Mouse (Mus musculus) hindbrain, embryonic 15.5 days (tissue): ENCODE data around the gene Rab5c. TPM values are rescaled to one million over a fixed set of nuclear protein-coding genes. Genes with fewer than 3 reads are reported as not detected.
A peak's percentile ranks its signal among the peaks of the same experiment; 100 is the strongest.

Source experiments
- ATAC-seq: fragments of 200-750 bp; cut with Nextera tagmentation; 2 replicates; pipeline ENCODE4 v1.8.0; 2017; ENCODE audit warnings: low read depth, moderate number of reproducible peaks, moderate TSS enrichment; ENCODE audit not compliant: low FRiP score
- H3K27ac ChIP-seq: fragments of 300-500 bp; sonication (generic); replicated peaks from 2 replicates; pipeline ENCODE4 v1.5.1; 2015; ENCODE audit warnings: mild to moderate bottlenecking, inconsistent platforms
- H3K27me3 ChIP-seq: fragments of 300-500 bp; sonication (generic); 2 replicates; pipeline ENCODE4 v1.6.1; 2015; ENCODE audit warnings: control low read depth, inconsistent platforms
- H3K36me3 ChIP-seq: fragments of 300-500 bp; sonication (generic); 2 replicates; pipeline ENCODE4 v1.6.1; 2015; ENCODE audit warnings: control low read depth, inconsistent platforms
- H3K4me1 ChIP-seq: fragments of 300-500 bp; sonication (generic); replicated peaks from 2 replicates; pipeline ENCODE4 v1.6.1; 2015; ENCODE audit warnings: control low read depth, inconsistent platforms
- H3K4me2 ChIP-seq: fragments of 300-500 bp; sonication (generic); 2 replicates; pipeline ENCODE4 v1.6.1; 2015; ENCODE audit warnings: moderate library complexity, mild to moderate bottlenecking, inconsistent platforms
- H3K4me3 ChIP-seq: fragments of 300-500 bp; sonication (generic); 2 replicates; pipeline ENCODE4 v1.5.1; 2015; ENCODE audit warnings: mild to moderate bottlenecking, inconsistent platforms
- H3K9ac ChIP-seq: fragments of 300-500 bp; sonication (generic); 2 replicates; pipeline ENCODE4 v1.6.1; 2015; ENCODE audit warnings: inconsistent platforms
- H3K9me3 ChIP-seq: fragments of 300-500 bp; sonication (generic); 2 replicates; pipeline ENCODE4 v1.6.1; 2016; ENCODE audit warnings: control low read depth, inconsistent platforms
- WGBS: fragments of 180-500 bp; shearing (Covaris S2); methylation state at CpG from one replicate; pipeline ENCODE4 v1.1.7; 2015; 5-methylcytosine and 5-hydroxymethylcytosine counted together
- polyA plus RNA-seq: library from polyadenylated mRNA; unstranded; fragments of >200 nt; fragmentation: Nextera tagmentation; extraction: Ambion mirVana; gene quantifications from 2 replicates; pipeline ENCODE4 v1.2.1, GENCODE M21; 2015

The Rab5c gene
- polyA plus RNA-seq, 1 experiment from 2014 or later: 42.4 TPM

DNA sequence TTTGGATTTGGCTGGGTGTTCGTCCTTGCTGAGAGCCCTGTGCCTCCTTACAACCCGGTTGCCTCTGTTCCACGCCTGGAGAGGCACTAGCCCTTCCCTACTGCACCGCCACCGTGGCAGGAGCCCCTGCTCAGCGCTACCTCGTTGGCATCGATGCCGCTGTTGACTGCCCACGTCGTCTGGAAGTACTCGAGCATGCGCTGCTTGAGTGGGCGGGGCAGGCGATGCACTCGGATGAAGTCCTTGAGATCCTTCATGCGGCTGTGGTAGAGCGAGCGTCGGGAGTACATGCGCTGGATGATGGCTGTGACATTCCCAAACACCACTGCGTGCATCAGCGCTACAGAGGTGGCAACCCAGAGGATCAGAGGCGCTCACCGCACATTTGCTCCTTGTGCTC is 11.5 kb upstream of the Rab5c start:
- Histone ChIP-seq H3K27me3 (no peaks in the 10 kb centered on the region), H3K4me3 (no peak overlapping the region), H3K9me3 (no peaks in the 10 kb centered on the region), H3K4me1 (no peaks in the 10 kb centered on the region), H3K9ac (no peak overlapping the region), H3K27ac (no peak overlapping the region), H3K4me2 (no peak overlapping the region), H3K36me3 (peaks cover 18% of the 10 kb centered on the region)
- 55% methylated on average over 25 of the region's 25 CpGs for WGBS
- ATAC-seq: no peak

DNA sequence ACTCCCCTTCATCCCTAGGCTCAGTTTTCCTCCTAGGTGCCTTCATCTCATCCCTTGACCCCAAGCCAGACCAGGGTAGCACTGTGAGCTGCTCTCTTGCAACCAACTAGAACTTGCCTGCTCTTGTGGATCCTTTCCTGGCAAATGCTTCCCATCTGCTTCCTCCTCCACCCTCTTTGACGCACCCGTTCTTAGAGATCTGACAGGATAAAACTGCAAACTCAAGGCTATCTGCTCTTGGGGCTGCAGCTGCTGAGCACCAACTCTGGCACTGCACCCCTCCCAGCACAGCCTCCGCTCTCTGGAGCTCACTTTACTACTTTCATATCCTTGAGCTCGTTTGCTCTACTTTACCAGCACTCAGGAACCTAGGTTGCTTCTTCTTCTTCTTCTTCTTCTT is 10.6 kb upstream of the Rab5c start:
- H3K27me3 ChIP-seq: no peaks in the 10 kb centered on the region
- H3K4me3 ChIP-seq: no peak overlapping the region
- no peak overlapping the region for H3K4me2 ChIP-seq
- H3K36me3 ChIP-seq: peaks cover 16% of the 10 kb centered on the region
- 84% methylated on average over 4 of the region's 4 CpGs for WGBS
- ATAC-seq: no peak
- H3K4me1 ChIP-seq: no peaks in the 10 kb centered on the region
- no peak overlapping the region for H3K27ac ChIP-seq
- no peak overlapping the region for H3K9ac ChIP-seq
- H3K9me3 ChIP-seq: no peaks in the 10 kb centered on the region

DNA sequence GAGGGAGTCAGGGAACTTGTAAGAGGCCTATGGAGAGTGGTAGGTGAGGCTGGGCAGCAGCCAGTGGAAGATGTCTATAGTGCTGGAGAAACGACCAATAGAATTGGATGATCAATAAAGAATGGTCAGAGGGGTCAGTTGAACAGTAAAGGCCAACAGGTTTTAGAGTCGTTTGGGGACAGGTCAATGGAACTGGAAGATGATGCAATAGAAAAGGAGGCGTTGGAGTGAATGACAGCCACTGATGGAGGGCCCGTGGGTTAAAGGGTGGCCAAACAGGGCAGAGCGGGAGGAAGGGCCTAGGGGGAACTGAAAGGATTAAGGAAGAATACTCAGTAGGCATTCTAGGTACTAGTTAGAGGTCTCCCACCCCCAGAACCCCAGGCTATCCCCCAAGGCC is 9.1 kb upstream of the Rab5c start:
- Histone ChIP-seq H3K27me3 (no peaks in the 10 kb centered on the region), H3K9me3 (no peaks in the 10 kb centered on the region), H3K27ac (no peak overlapping the region), H3K4me1 (no peaks in the 10 kb centered on the region), H3K4me2 (no peak overlapping the region), H3K4me3 (no peak overlapping the region), H3K9ac (no peak overlapping the region), H3K36me3 (peaks cover 15% of the 10 kb centered on the region)
- no peak for ATAC-seq
- 78% methylated on average over 5 of the region's 5 CpGs for WGBS

DNA sequence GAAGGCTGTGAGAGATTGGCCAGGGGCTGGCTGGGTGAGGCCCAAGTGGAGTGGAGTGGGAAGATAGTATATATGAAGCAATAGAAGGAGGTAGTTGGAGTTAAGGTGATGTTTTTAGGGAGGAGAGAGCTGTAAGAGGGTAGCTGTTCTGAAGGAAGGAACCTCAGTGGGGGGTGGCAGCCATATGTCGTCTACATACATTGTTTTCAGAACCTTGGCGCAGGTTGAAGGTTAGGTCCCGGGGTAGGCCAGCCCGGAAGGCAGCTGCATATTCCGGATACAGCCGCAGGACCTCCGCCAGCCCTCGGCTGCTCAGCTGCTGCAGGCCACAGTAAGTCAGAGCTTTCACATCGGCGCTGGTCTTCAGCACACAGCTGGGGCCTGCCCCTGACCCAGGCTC is 8.5 kb upstream of the Rab5c start:
- H3K36me3 ChIP-seq: peaks cover 13% of the 10 kb centered on the region
- H3K4me2 ChIP-seq: no peak overlapping the region
- no peaks in the 10 kb centered on the region for H3K27me3 ChIP-seq
- no peaks in the 10 kb centered on the region for H3K4me1 ChIP-seq
- H3K9ac ChIP-seq: no peak overlapping the region
- H3K27ac ChIP-seq: no peak overlapping the region
- H3K9me3 ChIP-seq: no peaks in the 10 kb centered on the region
- no peak overlapping the region for H3K4me3 ChIP-seq
- WGBS: 82% methylated on average over 10 of the region's 10 CpGs
- ATAC-seq: no peak

DNA sequence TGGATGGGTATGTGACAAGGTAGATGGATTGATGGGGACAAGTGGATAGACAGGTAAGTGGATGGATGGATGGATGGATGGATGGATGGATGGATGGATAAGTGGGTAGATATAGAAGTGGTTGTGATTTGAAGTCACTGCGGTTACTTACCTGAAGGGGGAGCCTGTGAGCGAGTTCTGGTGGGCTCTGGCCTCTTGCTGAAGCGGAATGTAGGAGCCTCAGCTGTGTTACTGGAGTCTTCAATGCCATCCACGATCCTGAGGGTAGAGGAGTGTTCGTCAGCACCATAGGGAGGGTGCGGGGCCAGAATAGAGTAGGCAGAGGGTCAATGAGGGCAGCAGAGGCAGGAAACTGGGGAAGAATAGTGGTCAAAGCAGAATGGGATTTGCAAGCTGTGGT is 7.1 kb upstream of the Rab5c start:
- Histone ChIP-seq H3K4me3 (no peak overlapping the region), H3K27ac (no peak overlapping the region), H3K9ac (no peak overlapping the region), H3K4me2 (no peak overlapping the region), H3K36me3 (peaks cover 13% of the 10 kb centered on the region; the same call in 1 of the 2 replicates), H3K27me3 (no peaks in the 10 kb centered on the region), H3K9me3 (no peaks in the 10 kb centered on the region), H3K4me1 (no peaks in the 10 kb centered on the region)
- WGBS: 14% methylated on average over 6 of the region's 6 CpGs
- ATAC-seq: peak; percentile 44; the same call in 1 of the 2 replicates

DNA sequence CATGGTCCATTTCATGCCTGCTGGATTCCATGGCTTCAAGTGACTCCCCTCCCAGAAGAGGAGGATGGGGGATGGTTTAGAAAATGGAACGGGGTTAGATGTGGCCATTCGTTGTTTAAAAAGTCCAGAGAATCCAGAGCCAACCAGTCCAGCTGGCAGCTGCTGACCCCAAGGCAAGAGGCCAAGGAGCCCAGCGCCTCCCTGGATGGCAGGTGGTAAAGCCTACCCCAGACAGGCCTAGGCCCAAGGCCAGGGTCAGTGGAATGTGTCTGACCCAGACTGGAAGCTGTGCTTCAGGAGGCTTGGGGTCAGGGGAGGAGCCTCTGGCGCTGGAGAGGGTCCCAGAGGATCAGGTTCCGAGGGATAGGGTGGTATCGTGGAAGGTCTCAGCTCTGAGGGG is 3.3 kb upstream of the Rab5c start:
- WGBS: 79% methylated on average over 6 of the region's 6 CpGs
- ATAC-seq: no peak
- no peak overlapping the region for H3K4me2 ChIP-seq
- no peaks in the 10 kb centered on the region for H3K9me3 ChIP-seq
- H3K4me1 ChIP-seq: peaks cover 17% of the 10 kb centered on the region
- H3K36me3 ChIP-seq: peaks cover 11% of the 10 kb centered on the region; the same call in 1 of the 2 replicates
- H3K27ac ChIP-seq: no peak overlapping the region
- H3K27me3 ChIP-seq: no peaks in the 10 kb centered on the region
- no peak overlapping the region for H3K9ac ChIP-seq
- no peak overlapping the region for H3K4me3 ChIP-seq

DNA sequence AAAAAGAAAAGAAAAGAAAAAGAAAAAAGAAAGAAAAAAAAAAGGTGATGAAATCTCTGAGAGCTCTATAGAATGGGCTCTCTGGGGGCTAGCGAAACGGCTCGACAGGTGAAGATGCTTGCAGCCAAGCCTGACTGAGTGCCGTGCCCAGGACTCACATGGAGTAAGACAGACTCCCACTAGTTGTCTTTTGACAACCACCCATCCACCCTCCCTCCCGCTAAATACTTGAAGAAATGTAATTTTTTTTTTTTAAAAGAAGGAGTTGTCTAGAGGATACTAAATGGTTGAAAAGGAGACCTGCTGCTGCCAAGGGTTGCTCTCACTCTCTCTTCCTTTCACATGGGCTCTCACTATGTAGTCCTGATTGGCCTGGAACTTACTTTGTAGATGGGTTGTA is 734 bp upstream of the Rab5c start:
- 16% methylated on average over 5 of the region's 5 CpGs for WGBS
- Histone ChIP-seq H3K4me1 (peaks cover 24% of the 10 kb centered on the region), H3K4me2 (peak overlapping the region; percentile 62), H3K9me3 (no peaks in the 10 kb centered on the region), H3K36me3 (peaks cover 11% of the 10 kb centered on the region; the same call in 1 of the 2 replicates), H3K27ac (peak overlapping the region; percentile 88), H3K4me3 (peak overlapping the region; percentile 88), H3K27me3 (no peaks in the 10 kb centered on the region), H3K9ac (peak overlapping the region; percentile 49; the same call in 1 of the 2 replicates)
- ATAC-seq: no peak

DNA sequence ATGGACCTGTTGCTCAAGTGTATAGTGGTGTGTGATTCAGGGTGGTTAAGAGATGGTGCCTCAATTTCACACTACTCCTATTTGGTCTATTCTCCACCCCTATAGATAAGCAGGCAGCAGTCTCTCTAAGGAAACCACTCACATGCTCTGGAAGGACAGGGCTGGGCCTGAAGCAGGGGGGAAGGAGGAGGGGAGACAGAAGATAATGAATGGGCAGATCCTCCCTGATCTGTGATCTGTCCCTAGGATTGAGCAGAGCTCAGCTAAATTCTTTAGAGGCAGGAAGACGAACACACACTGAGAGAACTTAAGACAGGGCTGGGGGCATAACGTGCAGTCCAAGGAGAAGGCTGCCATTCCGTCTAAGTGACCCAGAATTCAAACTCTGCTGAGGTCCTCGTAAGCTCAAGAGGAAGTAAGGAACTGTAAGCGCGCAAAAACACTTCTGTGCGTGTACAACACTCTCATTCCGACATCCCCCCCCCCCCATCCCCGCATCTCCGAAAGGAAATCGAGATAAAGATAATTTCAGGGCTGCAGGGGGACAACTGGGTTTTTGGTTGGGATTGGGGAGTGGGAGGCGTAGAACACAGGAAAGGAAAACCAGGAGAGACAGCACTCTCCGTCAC is 796 bp downstream of the Rab5c start:
- H3K4me2 ChIP-seq: peak overlapping the region; percentile 89
- no peak for ATAC-seq
- WGBS: 4% methylated on average over 13 of the region's 13 CpGs
- no peaks in the 10 kb centered on the region for H3K27me3 ChIP-seq
- peaks cover 24% of the 10 kb centered on the region for H3K4me1 ChIP-seq
- H3K9me3 ChIP-seq: no peaks in the 10 kb centered on the region
- peaks cover 18% of the 10 kb centered on the region; the same call in 1 of the 2 replicates for H3K36me3 ChIP-seq
- H3K9ac ChIP-seq: peak overlapping the region; percentile 82
- H3K4me3 ChIP-seq: peak overlapping the region; percentile 88
- no peak overlapping the region for H3K27ac ChIP-seq

DNA sequence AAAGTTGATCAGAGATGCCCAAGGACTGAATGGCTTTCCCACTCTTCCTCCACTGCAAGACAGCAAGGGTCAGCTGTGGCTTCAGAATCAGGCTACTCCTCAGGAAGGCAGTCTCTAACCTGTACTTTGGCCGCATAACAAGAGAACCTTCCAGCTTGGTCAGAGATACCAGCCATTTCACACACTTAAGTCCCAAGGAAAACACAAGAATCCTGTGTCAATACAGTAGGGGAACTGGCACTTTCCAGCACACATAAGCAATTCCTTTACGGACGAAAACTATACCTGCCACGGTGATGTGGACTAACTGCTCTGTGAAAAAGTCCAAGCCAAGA is 1.3 kb downstream of the Rab5c start:
- Histone ChIP-seq H3K36me3 (peaks cover 15% of the 10 kb centered on the region; the same call in 1 of the 2 replicates), H3K9ac (peak overlapping the region; percentile 82), H3K4me3 (peak overlapping the region; percentile 88), H3K4me1 (peaks cover 24% of the 10 kb centered on the region), H3K4me2 (peak overlapping the region; percentile 89), H3K27me3 (no peaks in the 10 kb centered on the region), H3K27ac (no peak overlapping the region), H3K9me3 (no peaks in the 10 kb centered on the region)
- ATAC-seq: no peak
- 90% methylated on average over 4 of the region's 4 CpGs for WGBS

DNA sequence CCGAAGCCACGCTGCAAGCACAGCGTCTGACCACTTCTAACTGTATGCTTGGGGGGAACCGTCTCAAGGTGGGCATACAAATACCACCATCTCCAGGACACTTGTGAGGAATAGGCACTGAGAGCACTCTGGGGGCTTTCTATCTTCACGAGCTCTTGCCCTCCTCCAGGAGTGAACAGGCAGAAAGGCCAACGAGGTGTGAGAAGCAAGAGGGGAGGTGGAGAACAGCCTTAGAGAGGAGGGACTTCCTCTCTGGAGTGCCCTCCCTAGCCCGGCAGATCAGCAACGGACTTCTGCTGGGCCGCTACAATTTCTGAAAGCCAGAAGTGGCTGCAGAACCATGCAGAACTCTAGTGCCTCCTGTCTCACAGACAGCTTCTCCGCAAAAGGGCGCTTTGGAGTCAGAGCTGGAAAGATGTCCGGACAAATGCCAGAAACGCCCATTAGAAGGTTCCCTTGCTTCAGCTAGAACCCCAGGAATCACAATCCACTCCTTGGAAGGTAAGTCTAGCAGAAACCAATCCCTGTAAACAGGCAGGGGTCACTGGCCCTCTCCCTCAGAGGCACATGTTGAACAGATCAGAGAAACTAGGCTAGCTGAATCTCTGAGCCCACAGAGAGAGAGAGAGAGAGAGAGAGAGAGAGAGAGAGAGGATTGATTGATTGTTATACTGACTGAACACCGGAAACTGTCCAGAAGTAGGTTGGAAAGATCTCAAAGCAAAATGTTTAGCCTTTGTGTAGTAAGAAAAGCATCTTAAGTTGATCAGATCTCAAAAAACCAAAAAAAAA is 1.9 kb downstream of the Rab5c start:
- ATAC-seq: no peak
- H3K36me3 ChIP-seq: peaks cover 10% of the 10 kb centered on the region; the same call in 1 of the 2 replicates
- no peaks in the 10 kb centered on the region for H3K9me3 ChIP-seq
- H3K4me1 ChIP-seq: peaks cover 24% of the 10 kb centered on the region
- H3K9ac ChIP-seq: no peak overlapping the region
- H3K27me3 ChIP-seq: no peaks in the 10 kb centered on the region
- H3K4me2 ChIP-seq: peak overlapping the region; percentile 89
- no peak overlapping the region for H3K4me3 ChIP-seq
- H3K27ac ChIP-seq: no peak overlapping the region
- 81% methylated on average over 14 of the region's 14 CpGs for WGBS

DNA sequence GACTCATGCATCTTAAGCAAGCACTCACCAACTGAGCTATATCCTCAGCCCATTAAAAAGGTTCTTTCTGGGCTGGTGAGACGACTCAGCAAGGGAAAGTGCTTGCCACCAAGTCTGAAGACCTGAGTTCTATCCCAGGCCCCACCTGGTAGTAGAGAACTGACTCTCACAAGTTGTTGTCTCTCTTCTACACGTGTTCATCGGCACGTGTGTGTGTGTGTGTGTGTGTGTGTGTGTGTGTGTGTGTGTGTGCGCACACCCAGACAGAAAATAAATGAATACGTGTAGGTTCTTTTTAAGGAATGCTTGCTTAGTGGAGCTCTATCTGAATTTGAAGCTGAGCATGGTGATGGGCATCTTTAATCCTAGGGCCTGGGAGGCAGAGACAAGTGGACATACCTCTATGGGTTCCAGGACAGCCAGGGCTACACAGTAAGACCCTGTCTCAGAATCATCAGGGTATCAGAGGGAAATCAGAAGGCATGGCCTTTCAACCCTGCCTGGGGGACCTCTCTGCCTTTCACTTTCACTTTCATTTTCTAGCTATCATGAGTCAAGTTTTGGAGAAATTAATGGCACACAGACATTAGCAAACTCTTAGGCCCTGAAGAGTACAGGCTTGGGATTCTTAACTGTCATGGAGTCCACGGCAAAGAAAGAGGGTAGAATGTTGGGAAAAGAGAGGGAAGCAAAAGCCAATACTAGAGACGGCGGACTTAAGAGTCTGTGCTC is 2.7 kb downstream of the Rab5c start:
- no peaks in the 10 kb centered on the region for H3K9me3 ChIP-seq
- no peak overlapping the region for H3K4me3 ChIP-seq
- no peak overlapping the region for H3K27ac ChIP-seq
- peaks cover 24% of the 10 kb centered on the region for H3K4me1 ChIP-seq
- H3K4me2 ChIP-seq: no peak overlapping the region
- ATAC-seq: no peak
- H3K9ac ChIP-seq: no peak overlapping the region
- no peaks in the 10 kb centered on the region for H3K27me3 ChIP-seq
- 90% methylated on average over 9 of the region's 9 CpGs for WGBS
- H3K36me3 ChIP-seq: 0 out of 2 replicates have a peak, but pooled peaks cover 7% of the 10 kb centered on the region
